Mouse (Mus musculus): ENCODE results near the gene Ccdc92. TPM values are rescaled to one million over a fixed set of nuclear protein-coding genes. Genes with fewer than 3 reads are reported as not detected.
A peak's percentile ranks its signal among the peaks of the same experiment; 100 is the strongest.

The Ccdc92 gene
- polyA plus RNA-seq, 1 experiment from 2014 or later = 7.4 TPM

- ATAC-seq (ENCODE audit: insufficient read depth, low FRiP score, low read depth) = no peak
- H3K27ac ChIP-seq = no peak overlapping the region
- peaks cover 38% of the 10 kb centered on the region for H3K36me3 ChIP-seq
- no peaks in the 10 kb centered on the region for H3K4me1 ChIP-seq
- 93% methylated on average over 6 of the region's 6 CpGs for WGBS
- H3K27me3 ChIP-seq (replicated peaks) = no peaks in the 10 kb centered on the region
- H3K4me3 ChIP-seq (replicated peaks) = no peak overlapping the region
- no peak overlapping the region for H3K9ac ChIP-seq
- no peaks in the 10 kb centered on the region for H3K9me3 ChIP-seq
- no peak overlapping the region for H3K4me2 ChIP-seq
Measured at GRCm38 (mm10) chr5:124883877-124884276, 21.7 kb upstream of the Ccdc92 start.

- no peaks in the 10 kb centered on the region for H3K9me3 ChIP-seq
- H3K27me3 ChIP-seq (replicated peaks) = no peaks in the 10 kb centered on the region
- H3K4me2 ChIP-seq = no peak overlapping the region
- H3K4me1 ChIP-seq = no peaks in the 10 kb centered on the region; the same call in 1 of the 2 replicates
- H3K27ac ChIP-seq = no peak overlapping the region
- no peak overlapping the region for H3K4me3 ChIP-seq (replicated peaks)
- H3K9ac ChIP-seq = no peak overlapping the region
- H3K36me3 ChIP-seq = peaks cover 15% of the 10 kb centered on the region
- no peak for ATAC-seq (ENCODE audit: insufficient read depth, low FRiP score, low read depth)
- WGBS = 87% methylated on average over 6 of the region's 6 CpGs
Measured at GRCm38 (mm10) chr5:124879801-124880200, 17.6 kb upstream of the Ccdc92 start.

GRCm38 (mm10) chr5:124879251-124879650 lies 17.0 kb upstream of the Ccdc92 start:
- no peak overlapping the region for H3K4me2 ChIP-seq
- H3K4me1 ChIP-seq = no peaks in the 10 kb centered on the region; the same call in 1 of the 2 replicates
- WGBS = 81% methylated on average over 4 of the region's 4 CpGs
- peaks cover 11% of the 10 kb centered on the region for H3K36me3 ChIP-seq
- no peaks in the 10 kb centered on the region for H3K27me3 ChIP-seq (replicated peaks)
- H3K4me3 ChIP-seq (replicated peaks) = no peak overlapping the region
- no peak overlapping the region for H3K27ac ChIP-seq
- no peak overlapping the region for H3K9ac ChIP-seq
- ATAC-seq (ENCODE audit: insufficient read depth, low FRiP score, low read depth) = no peak
- no peaks in the 10 kb centered on the region for H3K9me3 ChIP-seq

- Histone ChIP-seq H3K27ac (no peak overlapping the region), H3K36me3 (peaks cover 8% of the 10 kb centered on the region; the same call in 1 of the 2 replicates), H3K4me1 (peaks cover 27% of the 10 kb centered on the region), H3K9ac (no peak overlapping the region), H3K4me2 (no peak overlapping the region), H3K9me3 (no peaks in the 10 kb centered on the region), H3K27me3 (replicated peaks) (no peaks in the 10 kb centered on the region), H3K4me3 (replicated peaks) (no peak overlapping the region)
- 80% methylated on average over 6 of the region's 6 CpGs for WGBS
- ATAC-seq (ENCODE audit: insufficient read depth, low FRiP score, low read depth) = no peak
Measured at GRCm38 (mm10) chr5:124873890-124874601, 11.8 kb upstream of the Ccdc92 start.

GRCm38 (mm10) chr5:124873096-124873495 lies 10.9 kb upstream of the Ccdc92 start:
- ATAC-seq (ENCODE audit: insufficient read depth, low FRiP score, low read depth) = no peak
- H3K9ac ChIP-seq = no peak overlapping the region
- 72% methylated on average over 3 of the region's 3 CpGs for WGBS
- H3K36me3 ChIP-seq = 0 out of 2 replicates have a peak, but pooled peaks cover 3% of the 10 kb centered on the region
- H3K4me3 ChIP-seq (replicated peaks) = no peak overlapping the region
- no peaks in the 10 kb centered on the region for H3K27me3 ChIP-seq (replicated peaks)
- no peaks in the 10 kb centered on the region for H3K9me3 ChIP-seq
- H3K27ac ChIP-seq = peak overlapping the region; percentile 36; the same call in 1 of the 2 replicates
- H3K4me2 ChIP-seq = no peak overlapping the region
- H3K4me1 ChIP-seq = peaks cover 28% of the 10 kb centered on the region

- peak overlapping the region; percentile 36; the same call in 1 of the 2 replicates for H3K27ac ChIP-seq
- H3K4me1 ChIP-seq = peaks cover 31% of the 10 kb centered on the region
- ATAC-seq (ENCODE audit: insufficient read depth, low FRiP score, low read depth) = no peak
- H3K36me3 ChIP-seq = 0 out of 2 replicates have a peak, but pooled peaks cover 3% of the 10 kb centered on the region
- 0 out of 2 replicates have a peak overlapping the region, but pooled peaks have one; percentile 0 for H3K4me2 ChIP-seq
- no peaks in the 10 kb centered on the region for H3K27me3 ChIP-seq (replicated peaks)
- no peak overlapping the region for H3K4me3 ChIP-seq (replicated peaks)
- H3K9me3 ChIP-seq = no peaks in the 10 kb centered on the region
- no peak overlapping the region for H3K9ac ChIP-seq
- WGBS = 37% methylated on average over 2 of the region's 2 CpGs
Measured at GRCm38 (mm10) chr5:124872033-124872432, 9.8 kb upstream of the Ccdc92 start.

GRCm38 (mm10) chr5:124868981-124869380 lies 6.8 kb upstream of the Ccdc92 start:
- Histone ChIP-seq H3K4me2 (no peak overlapping the region), H3K4me1 (peaks cover 34% of the 10 kb centered on the region), H3K36me3 (0 out of 2 replicates have a peak, but pooled peaks cover 3% of the 10 kb centered on the region), H3K9me3 (no peaks in the 10 kb centered on the region), H3K9ac (no peak overlapping the region), H3K27ac (no peak overlapping the region), H3K4me3 (replicated peaks) (no peak overlapping the region), H3K27me3 (replicated peaks) (no peaks in the 10 kb centered on the region)
- ATAC-seq (ENCODE audit: insufficient read depth, low FRiP score, low read depth) = no peak
- WGBS = 38% methylated on average over 4 of the region's 4 CpGs

- WGBS = under 1% methylated on average over 68 of the region's 88 CpGs
- H3K4me1 ChIP-seq = peaks cover 18% of the 10 kb centered on the region
- peak overlapping the region; percentile 92 for H3K4me2 ChIP-seq
- H3K9ac ChIP-seq = peak overlapping the region; percentile 97
- ATAC-seq (ENCODE audit: insufficient read depth, low FRiP score, low read depth) = peak; percentile 48
- no peaks in the 10 kb centered on the region for H3K9me3 ChIP-seq
- H3K27me3 ChIP-seq (replicated peaks) = peaks cover 17% of the 10 kb centered on the region
- peak overlapping the region; percentile 92 for H3K27ac ChIP-seq
- H3K36me3 ChIP-seq = no peaks in the 10 kb centered on the region
- peak overlapping the region; percentile 97 for H3K4me3 ChIP-seq (replicated peaks)
Measured at GRCm38 (mm10) chr5:124862871-124863741, 882 bp upstream of the Ccdc92 start.

- Histone ChIP-seq H3K4me1 (peaks cover 15% of the 10 kb centered on the region), H3K9ac (peak overlapping the region; percentile 37; the same call in 1 of the 2 replicates), H3K4me3 (replicated peaks) (peak overlapping the region; percentile 97), H3K27ac (peak overlapping the region; percentile 22; the same call in 1 of the 2 replicates), H3K36me3 (no peaks in the 10 kb centered on the region), H3K4me2 (peak overlapping the region; percentile 92), H3K27me3 (replicated peaks) (peaks cover 17% of the 10 kb centered on the region), H3K9me3 (no peaks in the 10 kb centered on the region)
- WGBS = 1% methylated on average over 32 of the region's 33 CpGs
- no peak for ATAC-seq (ENCODE audit: insufficient read depth, low FRiP score, low read depth)
Measured at GRCm38 (mm10) chr5:124861463-124861862, 761 bp downstream of the Ccdc92 start.

GRCm38 (mm10) chr5:124860013-124860412 lies 2.2 kb downstream of the Ccdc92 start:
- H3K27ac ChIP-seq = no peak overlapping the region
- ATAC-seq (ENCODE audit: insufficient read depth, low FRiP score, low read depth) = no peak
- no peak overlapping the region for H3K9ac ChIP-seq
- H3K4me3 ChIP-seq (replicated peaks) = no peak overlapping the region
- no peak overlapping the region for H3K4me2 ChIP-seq
- H3K9me3 ChIP-seq = no peaks in the 10 kb centered on the region
- 17% methylated on average over 5 of the region's 5 CpGs for WGBS
- peaks cover 15% of the 10 kb centered on the region for H3K4me1 ChIP-seq
- no peaks in the 10 kb centered on the region for H3K36me3 ChIP-seq
- peaks cover 17% of the 10 kb centered on the region for H3K27me3 ChIP-seq (replicated peaks)

GRCm38 (mm10) chr5:124854202-124854601 lies 8.0 kb downstream of the Ccdc92 start:
- no peaks in the 10 kb centered on the region for H3K4me1 ChIP-seq
- no peaks in the 10 kb centered on the region for H3K36me3 ChIP-seq
- H3K4me2 ChIP-seq = no peak overlapping the region
- no peak overlapping the region for H3K4me3 ChIP-seq (replicated peaks)
- H3K27ac ChIP-seq = no peak overlapping the region
- 85% methylated on average over 4 of the region's 4 CpGs for WGBS
- no peak overlapping the region for H3K9ac ChIP-seq
- H3K9me3 ChIP-seq = no peaks in the 10 kb centered on the region
- no peak for ATAC-seq (ENCODE audit: insufficient read depth, low FRiP score, low read depth)
- H3K27me3 ChIP-seq (replicated peaks) = 0 out of 2 replicates have a peak, but pooled peaks cover 4% of the 10 kb centered on the region

GRCm38 (mm10) chr5:124853079-124853478 lies 9.1 kb downstream of the Ccdc92 start:
- no peak overlapping the region for H3K4me2 ChIP-seq
- WGBS = 52% methylated on average over 2 of the region's 2 CpGs
- H3K9me3 ChIP-seq = no peaks in the 10 kb centered on the region
- no peaks in the 10 kb centered on the region for H3K27me3 ChIP-seq (replicated peaks)
- H3K9ac ChIP-seq = no peak overlapping the region
- H3K36me3 ChIP-seq = no peaks in the 10 kb centered on the region
- ATAC-seq (ENCODE audit: insufficient read depth, low FRiP score, low read depth) = no peak
- no peak overlapping the region for H3K27ac ChIP-seq
- no peaks in the 10 kb centered on the region for H3K4me1 ChIP-seq
- no peak overlapping the region for H3K4me3 ChIP-seq (replicated peaks)

Measured in stomach, embryonic 15.5 days (tissue).